Mouse (Mus musculus) spleen, adult 2 months (tissue): ENCODE measurements around the gene Top1. TPM values are rescaled to one million over a fixed set of nuclear protein-coding genes. Genes with fewer than 3 reads are reported as not detected.

Experiments used
- DNase-seq, 2 experiments: peaks; one replicate each; pipeline versions ENCODE4 v3.0.0 to v3.0.0-alpha.2; 2012 to 2021; ENCODE audit warnings: low spot score in 2 of 2, low read depth in 1 of 2
- H3K27ac ChIP-seq: fragments of 200-500 bp; 2 replicates; pipeline ENCODE4 v1.5.1; 2012; ENCODE audit warnings: low read length, inconsistent platforms; ENCODE audit not compliant: insufficient read depth
- H3K27me3 ChIP-seq: fragments of 200-500 bp; 2 replicates; pipeline ENCODE4 v1.6.1; 2012; ENCODE audit warnings: mild to moderate bottlenecking, moderate library complexity, low read length, inconsistent platforms; ENCODE audit not compliant: control insufficient read depth, insufficient read depth
- H3K36me3 ChIP-seq: fragments of 200-500 bp; 2 replicates; pipeline ENCODE4 v1.6.1; 2012; ENCODE audit warnings: mild to moderate bottlenecking, low read length, inconsistent platforms; ENCODE audit not compliant: control insufficient read depth, insufficient read depth
- H3K4me1 ChIP-seq: fragments of 200-500 bp; 2 replicates; pipeline ENCODE4 v1.6.1; 2011; ENCODE audit warnings: inconsistent platforms; ENCODE audit not compliant: control insufficient read depth, insufficient read depth, insufficient read length
- H3K4me3 ChIP-seq: fragments of 200-500 bp; 2 replicates; pipeline ENCODE4 v1.5.1; 2011; ENCODE audit warnings: mild to moderate bottlenecking, inconsistent platforms; ENCODE audit not compliant: insufficient read depth, insufficient read length; ENCODE audit errors: extremely low read depth
- CTCF ChIP-seq: fragments of 200-500 bp; IDR thresholded peaks from 2 replicates; pipeline ENCODE4 v1.5.1; 2011; ENCODE audit warnings: mild to moderate bottlenecking, inconsistent platforms; ENCODE audit not compliant: insufficient read depth, insufficient read length, insufficient replicate concordance; ENCODE audit errors: extremely low read depth
- POLR2A ChIP-seq: fragments of 200-500 bp; IDR thresholded peaks from 2 replicates; pipeline ENCODE4 v1.6.1; 2011; ENCODE audit warnings: low read depth, low read length, inconsistent platforms
- WGBS: fragments of 180-500 bp; shearing (Covaris S2); methylation state at CpG from one replicate; pipeline ENCODE4 v1.1.7; 2018; 5-methylcytosine and 5-hydroxymethylcytosine counted together
- polyA plus RNA-seq: library from polyadenylated mRNA; depleted of rRNA; stranded (reverse); fragments of >200 nt; gene quantifications from 2 replicates; pipeline ENCODE4 v1.2.3, GENCODE M21; 2012

The Top1 gene
- polyA plus RNA-seq, 1 experiment, result 9.4 TPM

GRCm38 (mm10) chr2:160729851-160730796 lies 84.4 kb downstream of the Top1 start:
- TF ChIP-seq CTCF, result peak; percentile 46; the same call in 1 of the 2 replicates
- no peak for TF ChIP-seq POLR2A
- Histone ChIP-seq H3K27me3 (no peaks in the 10 kb centered on the region), H3K27ac (no peak overlapping the region), H3K4me3 (no peak overlapping the region), H3K4me1 (peaks cover 3% of the 10 kb centered on the region), H3K36me3 (no peaks in the 10 kb centered on the region)
- no peak for DNase-seq
- WGBS, result 32% methylated on average over 17 of the region's 17 CpGs

- peaks cover 3% of the 10 kb centered on the region for H3K4me1 ChIP-seq
- no peak for DNase-seq
- peak overlapping the region; percentile 81 for H3K4me3 ChIP-seq
- TF ChIP-seq CTCF (no peak), POLR2A (no peak)
- 8% methylated on average over 19 of the region's 19 CpGs for WGBS
- no peak overlapping the region for H3K27ac ChIP-seq
- H3K27me3 ChIP-seq, result no peaks in the 10 kb centered on the region
- no peaks in the 10 kb centered on the region for H3K36me3 ChIP-seq
Measured at GRCm38 (mm10) chr2:160730797-160731116, 85.1 kb downstream of the Top1 start.

GRCm38 (mm10) chr2:160731117-160731838 lies 85.6 kb downstream of the Top1 start, which contains the start of gene Plcg1:
Gene Plcg1 (plus strand): TSS chr2:160731300.
- peaks cover 3% of the 10 kb centered on the region for H3K4me1 ChIP-seq
- H3K27me3 ChIP-seq, result no peaks in the 10 kb centered on the region
- peak within 1 kb of the TSS; percentile 85 for H3K27ac ChIP-seq
- H3K4me3 ChIP-seq, result peak within 1 kb of the TSS; percentile 81
- peak; percentile 81 to 91 for DNase-seq
- TF ChIP-seq POLR2A (no peak; the same call in 1 of the 2 replicates), CTCF (no peak)
- no peaks in the 10 kb centered on the region for H3K36me3 ChIP-seq
- under 1% methylated on average over 93 of the region's 99 CpGs for WGBS

- 1% methylated on average over 32 of the region's 32 CpGs for WGBS
- Histone ChIP-seq H3K36me3 (no peaks in the 10 kb centered on the region), H3K27me3 (no peaks in the 10 kb centered on the region), H3K4me1 (peaks cover 3% of the 10 kb centered on the region), H3K4me3 (peak overlapping the region; percentile 81), H3K27ac (peak overlapping the region; percentile 73)
- TF ChIP-seq CTCF, result no peak
- no peak for TF ChIP-seq POLR2A
- peak in 1 of 2 experiments; percentile 50 for DNase-seq
Measured at GRCm38 (mm10) chr2:160731839-160732261, 86.2 kb downstream of the Top1 start.

GRCm38 (mm10) chr2:160732420-160732995 lies 86.8 kb downstream of the Top1 start:
- peaks cover 3% of the 10 kb centered on the region for H3K4me1 ChIP-seq
- TF ChIP-seq CTCF, result no peak
- TF ChIP-seq POLR2A, result no peak
- 21% methylated on average over 9 of the region's 9 CpGs for WGBS
- H3K36me3 ChIP-seq, result no peaks in the 10 kb centered on the region
- DNase-seq, result no peak
- peak overlapping the region; percentile 73 for H3K27ac ChIP-seq
- no peaks in the 10 kb centered on the region for H3K27me3 ChIP-seq
- peak overlapping the region; percentile 81 for H3K4me3 ChIP-seq

- Histone ChIP-seq H3K4me3 (peak overlapping the region; percentile 81; the same call in 1 of the 2 replicates), H3K4me1 (peaks cover 3% of the 10 kb centered on the region), H3K36me3 (no peaks in the 10 kb centered on the region), H3K27me3 (no peaks in the 10 kb centered on the region), H3K27ac (peak overlapping the region; percentile 46)
- peak in 1 of 2 experiments; percentile 30 for DNase-seq
- 12% methylated on average over 7 of the region's 7 CpGs for WGBS
- TF ChIP-seq POLR2A (no peak), CTCF (no peak)
Measured at GRCm38 (mm10) chr2:160733131-160733531, 87.4 kb downstream of the Top1 start.
